Mouse (Mus musculus): ENCODE results near the gene Rab3gap2. TPM values are rescaled to one million over a fixed set of nuclear protein-coding genes. Genes with fewer than 3 reads are reported as not detected.

The Rab3gap2 gene
- polyA plus RNA-seq, 1 experiment from 2014 or later, result 13.8 TPM

- ATAC-seq (ENCODE audit: low read depth), result peak; percentile 51; the same call in 1 of the 2 replicates
- 68% methylated on average over 4 of the region's 4 CpGs for whole genome bisulfite sequencing (ENCODE audit: insufficient replicate concordance)
- peaks cover 30% of the 10 kb centered on the region for H3K36me3 ChIP-seq (ENCODE audit: control insufficient read depth, insufficient read depth)
Observed at GRCm38 (mm10) chr1:185268675-185269074, 64.8 kb downstream of the Rab3gap2 start.

GRCm38 (mm10) chr1:185270403-185271097, 66.6 kb downstream of the Rab3gap2 start:
- H3K4me1 ChIP-seq (ENCODE audit: control insufficient read depth, low read depth, low read length), result no peaks in the 10 kb centered on the region; the same call in 1 of the 2 replicates
- no peak for ATAC-seq (ENCODE audit: low read depth)
- H3K36me3 ChIP-seq (ENCODE audit: control insufficient read depth, insufficient read depth), result peaks cover 24% of the 10 kb centered on the region
- no peaks in the 10 kb centered on the region for H3K27me3 ChIP-seq (ENCODE audit: control insufficient read depth, insufficient read depth, low read depth, low read length)
- 80% methylated on average over 8 of the region's 8 CpGs for WGBS (ENCODE audit: insufficient replicate concordance)
- H3K4me2 ChIP-seq (ENCODE audit: low read depth, low read length), result no peak overlapping the region
- H3K27ac ChIP-seq (ENCODE audit: low read length), result no peak overlapping the region
- H3K9me3 ChIP-seq (replicated peaks; ENCODE audit: control insufficient read depth, low read length), result no peaks in the 10 kb centered on the region
- H3K9ac ChIP-seq (ENCODE audit: low read depth, low read length), result no peak overlapping the region
- H3K4me3 ChIP-seq (ENCODE audit: low read depth, low read length), result no peak overlapping the region

More at GRCm38 (mm10) chr1:185268675-185269074, 64.8 kb downstream of the Rab3gap2 start:
- no peak overlapping the region for H3K4me2 ChIP-seq (ENCODE audit: low read depth, low read length)
- no peaks in the 10 kb centered on the region for H3K27me3 ChIP-seq (ENCODE audit: control insufficient read depth, insufficient read depth, low read depth, low read length)
- H3K9ac ChIP-seq (ENCODE audit: low read depth, low read length), result no peak overlapping the region
- no peak overlapping the region for H3K4me3 ChIP-seq (ENCODE audit: low read depth, low read length)
- no peak overlapping the region; the same call in 1 of the 2 replicates for H3K27ac ChIP-seq (ENCODE audit: low read length)
- no peaks in the 10 kb centered on the region for H3K9me3 ChIP-seq (replicated peaks; ENCODE audit: control insufficient read depth, low read length)
- H3K4me1 ChIP-seq (ENCODE audit: control insufficient read depth, low read depth, low read length), result no peaks in the 10 kb centered on the region; the same call in 1 of the 2 replicates

- Histone ChIP-seq H3K27ac (ENCODE audit: low read length) (no peak overlapping the region), H3K4me2 (ENCODE audit: low read depth, low read length) (no peak overlapping the region), H3K27me3 (ENCODE audit: control insufficient read depth, insufficient read depth, low read depth, low read length) (no peaks in the 10 kb centered on the region), H3K9ac (ENCODE audit: low read depth, low read length) (no peak overlapping the region), H3K4me1 (ENCODE audit: control insufficient read depth, low read depth, low read length) (no peaks in the 10 kb centered on the region; the same call in 1 of the 2 replicates), H3K9me3 (replicated peaks; ENCODE audit: control insufficient read depth, low read length) (no peaks in the 10 kb centered on the region), H3K36me3 (ENCODE audit: control insufficient read depth, insufficient read depth) (peaks cover 28% of the 10 kb centered on the region), H3K4me3 (ENCODE audit: low read depth, low read length) (no peak overlapping the region)
- WGBS (ENCODE audit: insufficient replicate concordance), result 81% methylated on average over 9 of the region's 9 CpGs
- no peak for ATAC-seq (ENCODE audit: low read depth)
Observed at GRCm38 (mm10) chr1:185271373-185271772, 67.5 kb downstream of the Rab3gap2 start.

GRCm38 (mm10) chr1:185274819-185275545, 71.1 kb downstream of the Rab3gap2 start:
- no peak overlapping the region for H3K4me3 ChIP-seq (ENCODE audit: low read depth, low read length)

GRCm38 (mm10) chr1:185275976-185276375, 72.1 kb downstream of the Rab3gap2 start:
- no peaks in the 10 kb centered on the region for H3K9me3 ChIP-seq (replicated peaks; ENCODE audit: control insufficient read depth, low read length)
- no peaks in the 10 kb centered on the region for H3K4me1 ChIP-seq (ENCODE audit: control insufficient read depth, low read depth, low read length)
- H3K4me2 ChIP-seq (ENCODE audit: low read depth, low read length), result no peak overlapping the region
- peaks cover 42% of the 10 kb centered on the region for H3K36me3 ChIP-seq (ENCODE audit: control insufficient read depth, insufficient read depth)
- no peaks in the 10 kb centered on the region for H3K27me3 ChIP-seq (ENCODE audit: control insufficient read depth, insufficient read depth, low read depth, low read length)
- no peak overlapping the region for H3K4me3 ChIP-seq (ENCODE audit: low read depth, low read length)
- no peak overlapping the region for H3K27ac ChIP-seq (ENCODE audit: low read length)
- WGBS (ENCODE audit: insufficient replicate concordance), result 82% methylated on average over 7 of the region's 7 CpGs
- H3K9ac ChIP-seq (ENCODE audit: low read depth, low read length), result no peak overlapping the region
- no peak for ATAC-seq (ENCODE audit: low read depth)

More at GRCm38 (mm10) chr1:185274819-185275545, 71.1 kb downstream of the Rab3gap2 start:
- no peak for ATAC-seq (ENCODE audit: low read depth)
- Histone ChIP-seq H3K4me1 (ENCODE audit: control insufficient read depth, low read depth, low read length) (no peaks in the 10 kb centered on the region), H3K36me3 (ENCODE audit: control insufficient read depth, insufficient read depth) (peaks cover 42% of the 10 kb centered on the region), H3K4me2 (ENCODE audit: low read depth, low read length) (no peak overlapping the region), H3K27ac (ENCODE audit: low read length) (no peak overlapping the region), H3K27me3 (ENCODE audit: control insufficient read depth, insufficient read depth, low read depth, low read length) (no peaks in the 10 kb centered on the region), H3K9me3 (replicated peaks; ENCODE audit: control insufficient read depth, low read length) (no peaks in the 10 kb centered on the region), H3K9ac (ENCODE audit: low read depth, low read length) (no peak overlapping the region)
- WGBS (ENCODE audit: insufficient replicate concordance), result 67% methylated on average over 5 of the region's 5 CpGs

GRCm38 (mm10) chr1:185277022-185277421, 73.1 kb downstream of the Rab3gap2 start:
- WGBS (ENCODE audit: insufficient replicate concordance), result 73% methylated on average over 11 of the region's 11 CpGs
- peaks cover 33% of the 10 kb centered on the region for H3K36me3 ChIP-seq (ENCODE audit: control insufficient read depth, insufficient read depth)

GRCm38 (mm10) chr1:185279288-185279687, 75.4 kb downstream of the Rab3gap2 start:
- H3K4me1 ChIP-seq (ENCODE audit: control insufficient read depth, low read depth, low read length), result no peaks in the 10 kb centered on the region
- H3K27me3 ChIP-seq (ENCODE audit: control insufficient read depth, insufficient read depth, low read depth, low read length), result no peaks in the 10 kb centered on the region
- ATAC-seq (ENCODE audit: low read depth), result peak; percentile 14; the same call in 1 of the 2 replicates
- peaks cover 39% of the 10 kb centered on the region for H3K36me3 ChIP-seq (ENCODE audit: control insufficient read depth, insufficient read depth)
- H3K9ac ChIP-seq (ENCODE audit: low read depth, low read length), result no peak overlapping the region
- 68% methylated on average over 9 of the region's 9 CpGs for WGBS (ENCODE audit: insufficient replicate concordance)
- no peak overlapping the region for H3K4me3 ChIP-seq (ENCODE audit: low read depth, low read length)
- H3K27ac ChIP-seq (ENCODE audit: low read length), result no peak overlapping the region
- no peaks in the 10 kb centered on the region for H3K9me3 ChIP-seq (replicated peaks; ENCODE audit: control insufficient read depth, low read length)
- H3K4me2 ChIP-seq (ENCODE audit: low read depth, low read length), result no peak overlapping the region

More at GRCm38 (mm10) chr1:185277022-185277421, 73.1 kb downstream of the Rab3gap2 start:
- H3K4me3 ChIP-seq (ENCODE audit: low read depth, low read length), result no peak overlapping the region
- H3K27ac ChIP-seq (ENCODE audit: low read length), result no peak overlapping the region
- no peak overlapping the region for H3K4me2 ChIP-seq (ENCODE audit: low read depth, low read length)
- ATAC-seq (ENCODE audit: low read depth), result peak; percentile 30; the same call in 1 of the 2 replicates
- no peaks in the 10 kb centered on the region for H3K4me1 ChIP-seq (ENCODE audit: control insufficient read depth, low read depth, low read length)
- no peak overlapping the region for H3K9ac ChIP-seq (ENCODE audit: low read depth, low read length)
- H3K9me3 ChIP-seq (replicated peaks; ENCODE audit: control insufficient read depth, low read length), result no peaks in the 10 kb centered on the region
- no peaks in the 10 kb centered on the region for H3K27me3 ChIP-seq (ENCODE audit: control insufficient read depth, insufficient read depth, low read depth, low read length)

GRCm38 (mm10) chr1:185280616-185281015, 76.7 kb downstream of the Rab3gap2 start:
- H3K27ac ChIP-seq (ENCODE audit: low read length), result no peak overlapping the region
- H3K36me3 ChIP-seq (ENCODE audit: control insufficient read depth, insufficient read depth), result peaks cover 45% of the 10 kb centered on the region
- no peaks in the 10 kb centered on the region for H3K27me3 ChIP-seq (ENCODE audit: control insufficient read depth, insufficient read depth, low read depth, low read length)
- no peak overlapping the region for H3K4me2 ChIP-seq (ENCODE audit: low read depth, low read length)
- no peak overlapping the region for H3K9ac ChIP-seq (ENCODE audit: low read depth, low read length)
- H3K4me3 ChIP-seq (ENCODE audit: low read depth, low read length), result no peak overlapping the region
- no peaks in the 10 kb centered on the region for H3K9me3 ChIP-seq (replicated peaks; ENCODE audit: control insufficient read depth, low read length)
- WGBS (ENCODE audit: insufficient replicate concordance), result 87% methylated on average over 4 of the region's 4 CpGs
- no peak for ATAC-seq (ENCODE audit: low read depth)
- no peaks in the 10 kb centered on the region for H3K4me1 ChIP-seq (ENCODE audit: control insufficient read depth, low read depth, low read length)

GRCm38 (mm10) chr1:185282846-185283245, 78.9 kb downstream of the Rab3gap2 start:
- no peaks in the 10 kb centered on the region for H3K4me1 ChIP-seq (ENCODE audit: control insufficient read depth, low read depth, low read length)
- H3K4me2 ChIP-seq (ENCODE audit: low read depth, low read length), result no peak overlapping the region
- H3K36me3 ChIP-seq (ENCODE audit: control insufficient read depth, insufficient read depth), result peaks cover 47% of the 10 kb centered on the region
- H3K9ac ChIP-seq (ENCODE audit: low read depth, low read length), result no peak overlapping the region
- no peak for ATAC-seq (ENCODE audit: low read depth)
- no peak overlapping the region for H3K27ac ChIP-seq (ENCODE audit: low read length)
- H3K4me3 ChIP-seq (ENCODE audit: low read depth, low read length), result no peak overlapping the region
- H3K9me3 ChIP-seq (replicated peaks; ENCODE audit: control insufficient read depth, low read length), result no peaks in the 10 kb centered on the region
- 86% methylated on average over 11 of the region's 11 CpGs for WGBS (ENCODE audit: insufficient replicate concordance)
- H3K27me3 ChIP-seq (ENCODE audit: control insufficient read depth, insufficient read depth, low read depth, low read length), result no peaks in the 10 kb centered on the region
